Mouse (Mus musculus): ENCODE data around the gene Lyl1.

GRCm38 (mm10) chr8:84693332-84693731, 7.9 kb upstream of the Lyl1 start:
- no peak for TF ChIP-seq POLR2A (IDR thresholded peaks at IDR 0.05; ENCODE audit: insufficient read length, low read depth)
- no peak for TF ChIP-seq E2F4 (IDR thresholded peaks at IDR 0.05; ENCODE audit: insufficient read depth)
- TF ChIP-seq MAX (IDR thresholded peaks at IDR 0.05; ENCODE audit: low read depth) = no peak
- TF ChIP-seq USF1 (IDR thresholded peaks at IDR 0.05; ENCODE audit: low read depth) = no peak
- TF ChIP-seq CEBPB (IDR thresholded peaks at IDR 0.05; ENCODE audit: insufficient read depth, poor library complexity, severe bottlenecking) = no peak
- no peak for TF ChIP-seq MYOD1 (IDR thresholded peaks at IDR 0.05; ENCODE audit: control insufficient read depth in 1 of 3, insufficient read length in 2 of 3, low read depth in 2 of 3)
- no peak for TF ChIP-seq TCF12 (IDR thresholded peaks at IDR 0.05; ENCODE audit: insufficient read depth, poor library complexity, severe bottlenecking)
- TF ChIP-seq POLR2AphosphoS2 (IDR thresholded peaks at IDR 0.05; ENCODE audit: insufficient read length, low read depth) = no peak
- TF ChIP-seq MYOG (IDR thresholded peaks at IDR 0.05; ENCODE audit: control insufficient read depth in 1 of 3, insufficient read depth in 1 of 3, insufficient read length in 2 of 3, low read depth in 2 of 3) = no peak
- no peak for TF ChIP-seq REST (IDR thresholded peaks at IDR 0.05; ENCODE audit: insufficient read depth, insufficient read length)
- TF ChIP-seq TCF3 (IDR thresholded peaks at IDR 0.05; ENCODE audit: insufficient read length, low read depth) = no peak
- no peak for TF ChIP-seq SRF (IDR thresholded peaks at IDR 0.05; ENCODE audit: control insufficient read depth, insufficient read length, low read depth)

Data from myocyte (in vitro differentiated cells).